Mouse (Mus musculus): ENCODE data around the gene Rpp21. TPM values are rescaled to one million over a fixed set of nuclear protein-coding genes. Genes with fewer than 3 reads are reported as not detected.
"Not testable (repeated sequence)": the region's sequence is repeated elsewhere in the genome, so short reads cannot be mapped to it uniquely, and the experiment has no call there.

The Rpp21 gene
- total and polyA plus RNA-seq, 2 experiments from 2014 or later = 39.2 to 139 TPM

GRCm38 (mm10) chr17:36253087-36253600 is 4.7 kb downstream of the Rpp21 start:
- Histone ChIP-seq H3K4me1 (ENCODE audit: insufficient read depth) (peaks cover 7% of the 10 kb centered on the region; the same call in 1 of the 2 replicates), H3K4me2 (ENCODE audit: low read depth) (no peak overlapping the region), H3K36me3 (ENCODE audit: insufficient read depth) (no peaks in the 10 kb centered on the region; the same call in 1 of the 2 replicates), H3K9me3 (ENCODE audit: low read length) (no peaks in the 10 kb centered on the region), H3K27ac (ENCODE audit: low read depth, low read length) (no peak overlapping the region), H3K9ac (no peak overlapping the region), H3K4me3 (ENCODE audit: low read depth, low read length) (no peak overlapping the region), H3K27me3 (ENCODE audit: insufficient read depth, low read length) (peaks cover 9% of the 10 kb centered on the region)
- TF ChIP-seq CTCF (IDR thresholded peaks at IDR 0.05; ENCODE audit: low read depth) = no peak
- whole genome bisulfite sequencing = 64% methylated on average over 6 of the region's 6 CpGs
- DNase-seq = no peak
- no peak for ATAC-seq

GRCm38 (mm10) chr17:36252250-36252876 is 5.5 kb downstream of the Rpp21 start:
- H3K9ac ChIP-seq = no peak overlapping the region
- H3K4me3 ChIP-seq (ENCODE audit: low read depth, low read length) = no peak overlapping the region
- H3K36me3 ChIP-seq (ENCODE audit: insufficient read depth) = no peaks in the 10 kb centered on the region; the same call in 1 of the 2 replicates
- H3K9me3 ChIP-seq (ENCODE audit: low read length) = no peaks in the 10 kb centered on the region
- peaks cover 9% of the 10 kb centered on the region for H3K27me3 ChIP-seq (ENCODE audit: insufficient read depth, low read length)
- peak overlapping the region; percentile 31 for H3K4me2 ChIP-seq (ENCODE audit: low read depth)
- ATAC-seq = peak; percentile 23
- TF ChIP-seq CTCF (IDR thresholded peaks at IDR 0.05; ENCODE audit: low read depth) = no peak
- no peak for DNase-seq
- peaks cover 7% of the 10 kb centered on the region; the same call in 1 of the 2 replicates for H3K4me1 ChIP-seq (ENCODE audit: insufficient read depth)
- WGBS = 14% methylated on average over 25 of the region's 25 CpGs
- no peak overlapping the region for H3K27ac ChIP-seq (ENCODE audit: low read depth, low read length)

DNA sequence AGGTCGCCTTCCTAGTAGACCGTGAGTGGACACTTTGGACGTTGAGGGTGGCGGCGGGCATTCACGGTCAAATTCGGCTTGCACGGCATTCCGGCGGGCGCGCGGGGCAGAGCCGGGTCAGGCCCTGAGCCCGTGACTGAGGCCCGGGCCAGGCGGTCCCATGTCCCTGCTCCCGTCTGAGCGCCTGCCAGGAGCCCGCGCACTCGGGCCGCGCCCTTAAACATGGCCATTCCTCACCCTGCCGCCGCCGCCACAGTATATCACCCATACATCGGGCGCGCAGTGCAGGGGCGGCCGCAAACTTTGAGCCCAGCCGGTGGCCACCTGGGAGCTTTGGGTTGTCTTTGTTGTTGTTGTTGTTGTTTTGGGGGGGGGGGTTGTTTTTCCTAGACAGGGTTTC is 9.0 kb downstream of the Rpp21 start:
- ATAC-seq (no peak), DNase-seq (no peak)
- H3K9me3 ChIP-seq (ENCODE audit: low read length) = no peaks in the 10 kb centered on the region
- TF ChIP-seq CTCF (IDR thresholded peaks at IDR 0.05; ENCODE audit: low read depth) = no peak
- no peak overlapping the region for H3K4me3 ChIP-seq (ENCODE audit: low read depth, low read length)
- no peak overlapping the region for H3K9ac ChIP-seq
- WGBS = 36% methylated on average over 33 of the region's 33 CpGs
- no peak overlapping the region for H3K27ac ChIP-seq (ENCODE audit: low read depth, low read length)
- peaks cover 9% of the 10 kb centered on the region for H3K27me3 ChIP-seq (ENCODE audit: insufficient read depth, low read length)
- no peaks in the 10 kb centered on the region for H3K4me1 ChIP-seq (ENCODE audit: insufficient read depth)
- H3K36me3 ChIP-seq (ENCODE audit: insufficient read depth) = no peaks in the 10 kb centered on the region
- no peak overlapping the region for H3K4me2 ChIP-seq (ENCODE audit: low read depth)

DNA sequence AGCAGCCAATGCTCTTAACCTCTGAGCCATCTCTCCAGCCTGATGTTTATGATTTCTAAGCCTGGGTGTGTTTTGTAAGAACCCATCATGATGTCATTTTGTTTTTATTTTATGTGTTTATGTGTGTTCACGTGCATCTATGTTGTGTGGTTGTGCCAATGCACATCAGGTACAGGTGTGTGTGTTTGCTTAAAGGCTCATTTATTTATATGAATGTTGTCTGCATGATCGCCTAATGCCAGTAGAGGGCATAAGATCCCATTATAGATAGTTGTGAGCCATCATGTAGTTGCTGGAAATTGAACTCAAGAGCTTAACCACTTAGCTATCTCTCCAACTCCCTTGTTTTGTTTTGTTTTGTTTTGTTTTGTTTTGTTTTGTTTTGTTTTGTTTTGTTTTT is 12.1 kb downstream of the Rpp21 start:
- Histone ChIP-seq H3K27me3 (ENCODE audit: insufficient read depth, low read length) (peaks cover 9% of the 10 kb centered on the region; the same call in 1 of the 2 replicates), H3K4me2 (ENCODE audit: low read depth) (no peak overlapping the region), H3K36me3 (ENCODE audit: insufficient read depth) (no peaks in the 10 kb centered on the region), H3K4me3 (ENCODE audit: low read depth, low read length) (no peak overlapping the region), H3K4me1 (ENCODE audit: insufficient read depth) (no peaks in the 10 kb centered on the region), H3K9me3 (ENCODE audit: low read length) (no peaks in the 10 kb centered on the region), H3K9ac (no peak overlapping the region), H3K27ac (ENCODE audit: low read depth, low read length) (no peak overlapping the region)
- DNase-seq (no peak), ATAC-seq (no peak)
- 87% methylated on average over 2 of the region's 2 CpGs for WGBS
- no peak; the same call in 1 of the 2 replicates for TF ChIP-seq CTCF (IDR thresholded peaks at IDR 0.05; ENCODE audit: low read depth)

DNA sequence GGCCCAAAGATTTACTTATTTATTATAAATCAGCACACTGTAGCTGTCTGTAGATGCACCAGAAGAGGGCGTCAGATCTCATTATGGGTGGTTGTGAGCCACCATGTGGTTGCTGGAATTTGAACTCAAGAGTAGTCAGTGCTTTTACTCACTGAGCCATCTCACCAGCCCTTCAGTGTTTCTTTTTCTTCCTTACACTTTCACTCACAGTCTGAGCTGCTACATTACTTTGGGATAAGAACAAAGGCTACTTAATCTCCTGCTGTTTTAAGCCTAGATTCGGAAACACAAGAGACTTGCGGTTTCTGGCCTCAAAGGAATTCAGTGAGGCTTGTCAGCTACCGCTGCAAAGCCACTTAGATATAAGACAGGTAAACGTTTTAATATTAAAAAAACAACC is 13.8 kb downstream of the Rpp21 start:
- Histone ChIP-seq H3K27me3 (ENCODE audit: insufficient read depth, low read length) (peaks cover 4% of the 10 kb centered on the region; the same call in 1 of the 2 replicates), H3K9me3 (ENCODE audit: low read length) (no peaks in the 10 kb centered on the region), H3K4me2 (ENCODE audit: low read depth) (no peak overlapping the region), H3K4me1 (ENCODE audit: insufficient read depth) (no peaks in the 10 kb centered on the region), H3K9ac (no peak overlapping the region), H3K4me3 (ENCODE audit: low read depth, low read length) (no peak overlapping the region), H3K36me3 (ENCODE audit: insufficient read depth) (no peaks in the 10 kb centered on the region), H3K27ac (ENCODE audit: low read depth, low read length) (no peak overlapping the region)
- DNase-seq (no peak), ATAC-seq (no peak)
- WGBS = 7% methylated on average over 5 of the region's 5 CpGs
- no peak for TF ChIP-seq CTCF (IDR thresholded peaks at IDR 0.05; ENCODE audit: low read depth)

DNA sequence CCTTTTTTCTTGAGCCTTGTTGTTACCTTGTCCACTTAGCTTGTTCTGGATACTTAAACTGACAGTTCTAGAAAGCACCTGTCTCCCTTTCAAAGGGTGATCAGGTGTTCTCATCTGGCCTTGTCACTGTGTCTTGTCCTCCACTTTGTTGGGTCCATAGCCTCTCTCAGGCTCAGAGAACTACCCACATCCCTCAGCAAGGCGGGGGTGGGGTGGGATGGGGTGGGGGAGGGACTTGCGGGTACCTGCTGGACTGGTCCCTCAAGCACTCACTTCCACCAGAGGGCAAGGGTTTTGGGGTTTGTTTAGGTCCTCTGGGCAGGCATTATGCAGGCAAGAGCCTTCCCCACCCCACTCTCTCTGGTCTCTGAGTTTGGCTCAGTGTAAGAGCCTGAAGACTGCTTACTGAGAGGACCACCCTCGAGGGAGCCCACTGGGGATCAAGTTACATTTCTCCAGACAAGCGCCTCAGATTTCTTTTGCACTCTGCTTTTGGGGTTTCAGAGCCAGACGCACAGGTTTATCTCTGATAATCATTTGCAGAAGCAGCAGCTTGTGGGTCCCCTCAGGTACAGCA is 17.1 kb downstream of the Rpp21 start:
- 0 out of 2 replicates have a peak, but pooled peaks cover 6% of the 10 kb centered on the region for H3K4me1 ChIP-seq (ENCODE audit: insufficient read depth)
- H3K4me2 ChIP-seq (ENCODE audit: low read depth) = no peak overlapping the region
- 13% methylated on average over 5 of the region's 5 CpGs for WGBS
- peaks cover 14% of the 10 kb centered on the region; the same call in 1 of the 2 replicates for H3K27me3 ChIP-seq (ENCODE audit: insufficient read depth, low read length)
- no peak for TF ChIP-seq CTCF (IDR thresholded peaks at IDR 0.05; ENCODE audit: low read depth)
- ATAC-seq (no peak), DNase-seq (no peak)
- H3K9me3 ChIP-seq (ENCODE audit: low read length) = no peaks in the 10 kb centered on the region
- H3K4me3 ChIP-seq (ENCODE audit: low read depth, low read length) = no peak overlapping the region
- H3K36me3 ChIP-seq (ENCODE audit: insufficient read depth) = no peaks in the 10 kb centered on the region
- H3K27ac ChIP-seq (ENCODE audit: low read depth, low read length) = no peak overlapping the region
- no peak overlapping the region for H3K9ac ChIP-seq

DNA sequence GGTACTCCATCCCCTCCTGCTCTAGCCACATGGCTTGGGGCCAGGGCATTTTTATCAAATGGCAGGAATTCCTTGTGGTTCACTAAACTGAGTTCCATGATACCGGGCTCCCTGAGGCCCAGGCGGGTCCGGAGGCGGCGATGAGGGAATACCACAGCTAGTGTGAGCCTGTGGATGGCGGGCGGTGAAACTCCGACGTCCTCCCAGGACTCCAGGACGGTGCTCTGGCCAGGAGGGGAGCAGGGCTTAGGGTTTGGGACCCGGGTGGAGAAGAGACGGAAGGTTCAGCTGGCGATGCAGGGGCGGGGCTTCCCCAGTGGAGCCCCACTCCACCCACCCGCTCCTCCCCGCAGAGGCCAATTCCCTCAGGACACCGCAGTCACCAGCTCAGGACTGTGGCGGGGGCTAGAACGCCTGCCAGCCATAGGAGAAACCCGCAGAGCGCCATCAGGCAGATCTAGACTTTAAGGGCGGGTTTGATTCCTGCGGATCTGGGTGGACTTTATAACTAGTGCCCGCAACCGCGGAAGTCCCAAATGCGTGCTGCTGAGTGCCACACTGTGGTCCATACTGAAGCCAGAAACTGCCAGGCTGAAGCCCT is 20.4 kb downstream of the Rpp21 start:
- Histone ChIP-seq H3K36me3 (ENCODE audit: insufficient read depth) (no peaks in the 10 kb centered on the region), H3K4me1 (ENCODE audit: insufficient read depth) (0 out of 2 replicates have a peak, but pooled peaks cover 6% of the 10 kb centered on the region), H3K4me2 (ENCODE audit: low read depth) (peak overlapping the region; percentile 47), H3K4me3 (ENCODE audit: low read depth, low read length) (peak overlapping the region; percentile 20), H3K27me3 (ENCODE audit: insufficient read depth, low read length) (peaks cover 14% of the 10 kb centered on the region; the same call in 1 of the 2 replicates), H3K9ac (peak overlapping the region; percentile 19; the same call in 1 of the 2 replicates), H3K9me3 (ENCODE audit: low read length) (no peaks in the 10 kb centered on the region), H3K27ac (ENCODE audit: low read depth, low read length) (no peak overlapping the region)
- 5% methylated on average over 27 of the region's 27 CpGs for whole genome bisulfite sequencing
- no peak for DNase-seq
- TF ChIP-seq CTCF (IDR thresholded peaks at IDR 0.05; ENCODE audit: low read depth) = no peak
- ATAC-seq = peak; percentile 23; the same call in 1 of the 2 replicates

DNA sequence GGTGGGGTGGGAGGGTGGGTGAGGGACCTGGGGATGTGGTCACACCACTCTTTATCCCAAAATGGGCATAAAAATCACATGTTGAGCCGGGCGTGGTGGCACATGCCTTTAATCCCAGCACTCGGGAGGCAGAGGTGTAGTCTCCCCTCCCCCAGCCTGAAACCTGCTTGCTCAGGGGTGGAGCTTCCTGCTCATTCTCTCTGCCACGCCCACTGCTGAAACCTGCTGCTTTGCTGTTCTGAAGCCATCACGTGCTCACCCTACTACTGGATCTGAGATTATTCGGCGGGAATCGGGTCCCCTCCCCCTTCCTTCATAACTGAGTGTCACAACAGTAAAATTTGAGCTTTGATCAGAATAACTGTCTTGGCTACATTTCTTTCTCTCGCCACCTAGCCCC is 22.6 kb downstream of the Rpp21 start:
- not testable (repeated sequence) for H3K4me2 ChIP-seq (ENCODE audit: low read depth); H3K27ac ChIP-seq (ENCODE audit: low read depth, low read length); ATAC-seq; DNase-seq; H3K9ac ChIP-seq; H3K4me1 ChIP-seq (ENCODE audit: insufficient read depth); H3K4me3 ChIP-seq (ENCODE audit: low read depth, low read length); H3K36me3 ChIP-seq (ENCODE audit: insufficient read depth); H3K9me3 ChIP-seq (ENCODE audit: low read length)
- H3K27me3 ChIP-seq (ENCODE audit: insufficient read depth, low read length) = peaks cover 16% of the 10 kb centered on the region; the same call in 1 of the 2 replicates
- WGBS = 21% methylated on average over 8 of the region's 9 CpGs

Measured in forebrain, postnatal 0 days (tissue).